Mouse (Mus musculus) 416B (cell line): ENCODE data around the gene Gm20388.
A peak's percentile ranks its signal among the peaks of the same experiment; 100 is the strongest.

Source experiments
- DNase-seq: peaks from one replicate; pipeline ENCODE4 v3.0.0; 2011; ENCODE audit warnings: low read depth

Gm20388 gene

GRCm38 (mm10) chr8:124182224-124182623 lies 4271.6 kb downstream of the Gm20388 start:
- DNase-seq, result no peak

GRCm38 (mm10) chr8:124184078-124184477 lies 4273.4 kb downstream of the Gm20388 start:
- no peak for DNase-seq

- no peak for DNase-seq
Observed at GRCm38 (mm10) chr8:124184507-124184906, 4273.9 kb downstream of the Gm20388 start.

GRCm38 (mm10) chr8:124185081-124185480 lies 4274.4 kb downstream of the Gm20388 start:
- no peak for DNase-seq

- DNase-seq, result no peak
Observed at GRCm38 (mm10) chr8:124190388-124190787, 4279.7 kb downstream of the Gm20388 start.

GRCm38 (mm10) chr8:124192242-124192641 lies 4281.6 kb downstream of the Gm20388 start:
- no peak for DNase-seq

GRCm38 (mm10) chr8:124192976-124193375 lies 4282.3 kb downstream of the Gm20388 start:
- DNase-seq, result no peak

GRCm38 (mm10) chr8:124193992-124194391 lies 4283.4 kb downstream of the Gm20388 start:
- DNase-seq, result no peak

GRCm38 (mm10) chr8:124196195-124196594 lies 4285.6 kb downstream of the Gm20388 start:
- DNase-seq, result no peak

GRCm38 (mm10) chr8:124196797-124197196 lies 4286.2 kb downstream of the Gm20388 start:
- no peak for DNase-seq

GRCm38 (mm10) chr8:124198230-124198629 lies 4287.6 kb downstream of the Gm20388 start:
- DNase-seq, result no peak

GRCm38 (mm10) chr8:124200400-124200799 lies 4289.8 kb downstream of the Gm20388 start:
- DNase-seq, result peak; percentile 20

GRCm38 (mm10) chr8:124201706-124202105 lies 4291.1 kb downstream of the Gm20388 start:
- DNase-seq, result peak; percentile 60

- no peak for DNase-seq
Observed at GRCm38 (mm10) chr8:124202895-124203294, 4292.3 kb downstream of the Gm20388 start.

- DNase-seq, result no peak
Observed at GRCm38 (mm10) chr8:124204001-124204601, 4293.5 kb downstream of the Gm20388 start.

- no peak for DNase-seq
Observed at GRCm38 (mm10) chr8:124212148-124212547, 4301.5 kb downstream of the Gm20388 start.

- DNase-seq, result no peak
Observed at GRCm38 (mm10) chr8:124216951-124217350, 4306.3 kb downstream of the Gm20388 start.

GRCm38 (mm10) chr8:124229883-124230282 lies 4319.2 kb downstream of the Gm20388 start:
- no peak for DNase-seq

GRCm38 (mm10) chr8:124230496-124231175 lies 4320.0 kb downstream of the Gm20388 start:
- DNase-seq, result no peak

GRCm38 (mm10) chr8:124231176-124231484 lies 4320.5 kb downstream of the Gm20388 start, which contains the start of gene Galnt2:
Gene Galnt2 (plus strand): TSS chr8:124231391.
- peak; percentile 73 for DNase-seq

- DNase-seq, result no peak
Observed at GRCm38 (mm10) chr8:124231485-124232279, 4321.0 kb downstream of the Gm20388 start.

GRCm38 (mm10) chr8:124232280-124232600 lies 4321.6 kb downstream of the Gm20388 start:
- DNase-seq, result no peak

- no peak for DNase-seq
Observed at GRCm38 (mm10) chr8:124234496-124234895, 4323.9 kb downstream of the Gm20388 start.
